ENCODE assay signal across 8 mouse cellular contexts in the genomic region with DNA sequence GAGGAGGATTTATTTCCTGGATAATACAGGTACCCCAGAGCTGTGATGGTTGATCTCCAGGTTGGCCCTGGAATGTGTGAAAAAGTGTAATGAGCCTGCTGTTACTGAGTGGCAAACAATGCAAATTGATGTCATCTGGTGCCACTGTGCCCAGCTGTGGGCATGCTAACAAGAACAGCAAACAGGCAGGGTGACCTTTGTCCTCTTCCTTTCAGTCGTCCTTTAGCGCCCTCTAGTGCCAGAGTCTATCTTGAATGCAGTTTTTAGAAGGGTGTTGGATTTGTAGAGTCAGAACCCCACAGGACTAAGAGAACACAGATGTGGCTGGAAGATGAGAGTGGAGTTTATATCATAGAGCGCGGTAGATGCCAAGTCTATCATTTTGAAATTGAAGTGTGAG.
DNase-seq lines count a peak whose midpoint lies in the region; ATAC-seq and TF ChIP-seq lines count a peak whose summit lies in the region.

No protein-coding gene starts in this region.

- no peaks in the 10 kb centered on the region for H3K27me3 ChIP-seq in forebrain, postnatal 0 days (ENCODE audit: insufficient read depth, low read length)
- no peaks in the 10 kb centered on the region for H3K27me3 ChIP-seq in forebrain, embryonic 16.5 days (replicated peaks; ENCODE audit: control insufficient read depth, insufficient read depth, low read length)
- no peaks in the 10 kb centered on the region for H3K27me3 ChIP-seq in embryonic facial prominence, embryonic 11.5 days (ENCODE audit: control insufficient read depth, insufficient read depth, low read length)

- H3K4me3 ChIP-seq in forebrain, postnatal 0 days (ENCODE audit: low read depth, low read length), result no peak overlapping the region
- no peak overlapping the region for H3K4me3 ChIP-seq in forebrain, embryonic 16.5 days (replicated peaks; ENCODE audit: low read length)
- no peak overlapping the region for H3K4me3 ChIP-seq in embryonic facial prominence, embryonic 11.5 days (ENCODE audit: low read depth, low read length)

- H3K4me2 ChIP-seq in forebrain, postnatal 0 days (ENCODE audit: low read depth), result no peak overlapping the region
- H3K4me2 ChIP-seq in forebrain, embryonic 16.5 days (ENCODE audit: low read length), result no peak overlapping the region
- no peak overlapping the region for H3K4me2 ChIP-seq in embryonic facial prominence, embryonic 11.5 days (ENCODE audit: low read depth, low read length)

- H3K27ac ChIP-seq in forebrain, postnatal 0 days (ENCODE audit: low read depth, low read length), result no peak overlapping the region
- H3K27ac ChIP-seq in forebrain, embryonic 16.5 days (ENCODE audit: low read length), result no peak overlapping the region
- H3K27ac ChIP-seq in embryonic facial prominence, embryonic 11.5 days (replicated peaks; ENCODE audit: low read depth, low read length), result no peak overlapping the region

- no peaks in the 10 kb centered on the region for H3K4me1 ChIP-seq in forebrain, postnatal 0 days (ENCODE audit: insufficient read depth)
- H3K4me1 ChIP-seq in forebrain, embryonic 16.5 days (replicated peaks; ENCODE audit: control insufficient read depth, insufficient read depth, low read length), result no peaks in the 10 kb centered on the region
- no peaks in the 10 kb centered on the region for H3K4me1 ChIP-seq in embryonic facial prominence, embryonic 11.5 days (ENCODE audit: control insufficient read depth, insufficient read depth, low read length)

- ATAC-seq in forebrain, postnatal 0 days, result no peak
- ATAC-seq in forebrain, embryonic 16.5 days, result no peak
- ATAC-seq in embryonic facial prominence, embryonic 11.5 days (replicated peaks; ENCODE audit: insufficient number of reproducible peaks, low FRiP score, low TSS enrichment, low read depth), result no peak

- H3K36me3 ChIP-seq in forebrain, postnatal 0 days (ENCODE audit: insufficient read depth), result no peaks in the 10 kb centered on the region
- no peaks in the 10 kb centered on the region for H3K36me3 ChIP-seq in forebrain, embryonic 16.5 days (ENCODE audit: control insufficient read depth, insufficient read depth)
- no peaks in the 10 kb centered on the region for H3K36me3 ChIP-seq in embryonic facial prominence, embryonic 11.5 days (replicated peaks; ENCODE audit: control insufficient read depth, insufficient read depth, low read depth, low read length)

- peak; percentile 48 for TF ChIP-seq CTCF in forebrain, postnatal 0 days (IDR thresholded peaks at IDR 0.05; ENCODE audit: low read depth)

- no peaks in the 10 kb centered on the region for H3K9me3 ChIP-seq in forebrain, postnatal 0 days (ENCODE audit: low read length)
- H3K9me3 ChIP-seq in forebrain, embryonic 16.5 days (ENCODE audit: control insufficient read depth, low read length), result no peaks in the 10 kb centered on the region
- no peaks in the 10 kb centered on the region for H3K9me3 ChIP-seq in embryonic facial prominence, embryonic 11.5 days (replicated peaks; ENCODE audit: control insufficient read depth, low read length)

- WGBS in forebrain, postnatal 0 days, result 33% methylated on average over 4 of the region's 4 CpGs
- 32% methylated on average over 4 of the region's 4 CpGs for WGBS in forebrain, embryonic 16.5 days
- 25% methylated on average over 4 of the region's 4 CpGs for WGBS in embryonic facial prominence, embryonic 11.5 days
- WGBS in large intestine, adult 2 months, result 33% methylated on average over 4 of the region's 4 CpGs

- peak; percentile 7 for DNase-seq in forebrain, postnatal 0 days
- peak; percentile 31 for DNase-seq in urinary bladder, postnatal 25 days (ENCODE audit: low spot score)
- DNase-seq in urinary bladder, adult 2 months (ENCODE audit: low spot score), result no peak
- DNase-seq in embryonic facial prominence, embryonic 11.5 days (ENCODE audit: low spot score), result peak; percentile 73
- DNase-seq in large intestine, adult 2 months (ENCODE audit: low read depth, low spot score), result peak; percentile 62
- DNase-seq in lung, postnatal 25 days (ENCODE audit: low spot score), result peak; percentile 18
- DNase-seq in thymus, postnatal 4 days, result peak; percentile 45

- no peak overlapping the region for H3K9ac ChIP-seq in forebrain, postnatal 0 days
- no peak overlapping the region for H3K9ac ChIP-seq in forebrain, embryonic 16.5 days (replicated peaks; ENCODE audit: low read depth, low read length)
- no peak overlapping the region for H3K9ac ChIP-seq in embryonic facial prominence, embryonic 11.5 days (replicated peaks; ENCODE audit: low read length)
